Mouse (Mus musculus): ENCODE results near the gene Lifr. TPM values are rescaled to one million over a fixed set of nuclear protein-coding genes. Genes with fewer than 3 reads are reported as not detected.

Lifr gene
- polyA plus RNA-seq, 1 experiment from 2014 or later, result 19.8 TPM

Other genes starting within 250 kb of the Lifr start
- 0.22 and 0.42 TPM in 2 replicates for gene Osmr, start 215.6 kb upstream of the Lifr start, polyA plus RNA-seq (2014; fragmentation: Nextera tagmentation; extraction: Ambion mirVana)

All from embryonic facial prominence, embryonic 11.5 days (tissue).